Mouse (Mus musculus) C2C12 (cell line): ENCODE measurements at regions not wholly inside any gene's neighbourhood (a gene's known extent, or its start where the extent isn't known, plus 50 kb on each side); places are given as distances from the start of the nearest gene placed in this dataset.

ENCODE experiments used
- H3K27me3 ChIP-seq: one replicate; pipeline ENCODE4 v1.6.1; 2011; ENCODE audit not compliant: control insufficient read depth, insufficient read depth, insufficient read length
- H3K36me3 ChIP-seq: one replicate; pipeline ENCODE4 v1.6.1; 2011; ENCODE audit not compliant: control insufficient read depth, insufficient read depth
- H3K4me3 ChIP-seq: one replicate; pipeline ENCODE4 v1.5.1; 2011; ENCODE audit warnings: mild to moderate bottlenecking, control low read depth; ENCODE audit not compliant: poor library complexity, insufficient read depth, severe bottlenecking
- H3K79me2 ChIP-seq: one replicate; pipeline ENCODE4 v1.6.1; 2011; ENCODE audit not compliant: control insufficient read depth, insufficient read depth
- H3K79me3 ChIP-seq: one replicate; pipeline ENCODE4 v1.6.1; 2011; ENCODE audit warnings: low read depth, control low read depth
- H3ac ChIP-seq: one replicate; pipeline ENCODE3; 2011; ENCODE audit warnings: low read depth; ENCODE audit not compliant: control insufficient read depth, insufficient read length
- CEBPB ChIP-seq: IDR thresholded peaks from one replicate; pipeline ENCODE4 v1.6.1; 2011; ENCODE audit warnings: low read depth, mild to moderate bottlenecking, control low read depth, moderate library complexity
- CTCF ChIP-seq: IDR thresholded peaks from one replicate; pipeline ENCODE4 v1.5.1; 2011; ENCODE audit not compliant: control insufficient read depth, insufficient read depth, insufficient read length
- FOSL1 ChIP-seq: IDR thresholded peaks from one replicate; pipeline ENCODE4 v1.8.0; 2011; ENCODE audit warnings: mild to moderate bottlenecking, low read length; ENCODE audit not compliant: poor library complexity, insufficient read depth, severe bottlenecking
- MAX ChIP-seq: IDR thresholded peaks from one replicate; pipeline ENCODE4 v1.6.1; 2011; ENCODE audit warnings: mild to moderate bottlenecking, control low read depth
- MYOD1 ChIP-seq: IDR thresholded peaks from one replicate; pipeline ENCODE4 v1.6.1; 2011; ENCODE audit warnings: low read depth; ENCODE audit not compliant: control insufficient read depth, insufficient read length
- MYOG ChIP-seq: IDR thresholded peaks from one replicate; pipeline ENCODE4 v1.6.1; 2011; ENCODE audit not compliant: control insufficient read depth, insufficient read length; ENCODE audit errors: extremely low read depth
- USF1 ChIP-seq: IDR thresholded peaks from one replicate; pipeline ENCODE4 v1.6.1; 2011; ENCODE audit warnings: low read depth, mild to moderate bottlenecking, control low read depth, moderate library complexity

- Histone ChIP-seq H3K79me2 (no peaks in the 10 kb centered on the region), H3K79me3 (no peaks in the 10 kb centered on the region), H3K36me3 (no peaks in the 10 kb centered on the region), H3K27me3 (no peaks in the 10 kb centered on the region), H3ac (no peak overlapping the region), H3K4me3 (no peak overlapping the region)
- no peak for TF ChIP-seq MAX
- TF ChIP-seq USF1 = no peak
- no peak for TF ChIP-seq FOSL1
- TF ChIP-seq CEBPB = no peak
- no peak for TF ChIP-seq MYOD1
- TF ChIP-seq CTCF = no peak
- no peak for TF ChIP-seq MYOG
Observed at GRCm38 (mm10) chr1:57573829-57574228, 166.9 kb upstream of the Tyw5 start.

DNA sequence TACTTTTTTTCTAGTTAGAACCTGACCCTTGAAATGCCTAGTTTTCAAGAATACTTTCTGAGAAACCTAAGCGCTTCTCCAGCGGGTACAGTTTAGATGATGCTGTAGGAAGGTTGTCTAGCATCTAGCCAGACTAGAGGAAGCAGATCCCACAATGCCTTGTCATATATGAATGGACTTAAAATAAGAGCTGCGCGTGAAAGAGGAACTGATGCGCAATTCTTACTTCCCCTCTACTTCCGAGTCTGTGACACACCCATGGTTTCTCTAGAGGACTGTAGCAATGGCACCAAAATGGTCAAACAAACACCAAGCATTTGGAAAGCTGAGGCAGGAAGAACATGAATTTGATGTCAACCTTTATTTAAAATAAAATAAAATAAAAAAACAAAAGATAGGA, 167.6 kb upstream of the Tyw5 start:
- H3K4me3 ChIP-seq = no peak overlapping the region
- no peaks in the 10 kb centered on the region for H3K27me3 ChIP-seq
- H3K79me2 ChIP-seq = no peaks in the 10 kb centered on the region
- H3ac ChIP-seq = no peak overlapping the region
- H3K79me3 ChIP-seq = no peaks in the 10 kb centered on the region
- no peak for TF ChIP-seq MYOD1
- no peak for TF ChIP-seq CTCF
- TF ChIP-seq CEBPB = no peak
- TF ChIP-seq USF1 = no peak
- TF ChIP-seq MAX = no peak
- H3K36me3 ChIP-seq = no peaks in the 10 kb centered on the region

DNA sequence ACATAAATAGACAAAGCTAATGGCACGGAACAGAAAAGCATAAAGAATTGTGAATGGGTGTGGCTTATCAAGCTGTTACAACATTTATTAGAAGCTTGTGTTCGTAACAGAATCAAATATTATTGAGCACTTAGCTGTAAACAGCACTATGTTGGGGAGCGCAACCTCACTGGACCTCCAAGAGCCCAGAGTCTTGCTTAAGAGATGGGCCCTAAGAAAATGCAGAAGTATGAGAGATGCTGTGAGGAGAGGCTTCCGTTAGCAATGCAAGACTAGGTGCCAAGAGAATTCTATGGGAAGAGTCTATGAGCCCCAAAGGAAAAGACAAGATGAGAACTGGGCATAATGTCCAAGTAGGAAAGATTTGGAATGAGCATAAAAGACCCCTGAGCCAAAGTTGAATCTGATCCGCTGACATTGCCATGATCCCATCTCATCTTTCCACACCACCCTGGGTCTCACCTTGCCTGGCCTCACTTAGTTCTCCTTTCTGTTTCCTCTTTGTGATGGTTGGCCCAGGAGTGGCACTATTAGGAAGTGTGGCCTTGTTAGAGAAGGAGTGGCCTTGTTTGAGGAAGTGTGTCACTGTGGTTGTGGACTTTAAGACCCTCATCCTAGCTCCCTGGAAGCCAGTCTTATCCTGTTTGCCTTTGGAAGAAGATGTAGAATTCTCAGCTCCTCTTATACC, 169.3 kb upstream of the Tyw5 start:
- Histone ChIP-seq H3ac (no peak overlapping the region), H3K36me3 (no peaks in the 10 kb centered on the region)

DNA sequence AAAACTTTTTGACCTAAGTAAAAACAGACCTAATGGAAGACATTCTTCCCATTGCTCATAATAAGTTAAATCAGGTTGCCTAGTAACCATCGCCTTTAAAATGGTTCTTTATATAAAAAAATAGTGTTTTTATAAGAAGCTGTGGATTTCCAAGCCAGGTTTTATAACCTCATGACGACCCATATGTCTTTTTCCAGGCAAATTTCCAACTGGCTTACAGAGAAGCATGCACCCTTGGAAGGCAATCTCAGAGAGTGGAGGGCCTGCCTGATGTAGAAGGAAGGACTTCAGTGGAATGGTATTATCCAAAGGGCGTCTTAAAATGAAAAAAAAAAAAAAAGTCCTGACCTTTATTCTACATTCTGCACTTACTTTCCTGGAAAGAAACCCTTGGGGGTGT, 172.2 kb upstream of the Tyw5 start:
- TF ChIP-seq FOSL1 (no peak), MYOG (no peak), CTCF (no peak), USF1 (no peak), CEBPB (no peak), MAX (no peak), MYOD1 (no peak)
- Histone ChIP-seq H3K36me3 (no peaks in the 10 kb centered on the region), H3ac (no peak overlapping the region), H3K4me3 (no peak overlapping the region), H3K79me2 (no peaks in the 10 kb centered on the region), H3K27me3 (no peaks in the 10 kb centered on the region), H3K79me3 (no peaks in the 10 kb centered on the region)

More for the DNA sequence above, 169.3 kb upstream of the Tyw5 start:
- H3K79me3 ChIP-seq = no peaks in the 10 kb centered on the region
- TF ChIP-seq MYOD1 (no peak), FOSL1 (no peak), MYOG (no peak), USF1 (no peak), MAX (no peak), CTCF (no peak), CEBPB (no peak)
- H3K79me2 ChIP-seq = no peaks in the 10 kb centered on the region
- H3K27me3 ChIP-seq = no peaks in the 10 kb centered on the region
- no peak overlapping the region for H3K4me3 ChIP-seq

DNA sequence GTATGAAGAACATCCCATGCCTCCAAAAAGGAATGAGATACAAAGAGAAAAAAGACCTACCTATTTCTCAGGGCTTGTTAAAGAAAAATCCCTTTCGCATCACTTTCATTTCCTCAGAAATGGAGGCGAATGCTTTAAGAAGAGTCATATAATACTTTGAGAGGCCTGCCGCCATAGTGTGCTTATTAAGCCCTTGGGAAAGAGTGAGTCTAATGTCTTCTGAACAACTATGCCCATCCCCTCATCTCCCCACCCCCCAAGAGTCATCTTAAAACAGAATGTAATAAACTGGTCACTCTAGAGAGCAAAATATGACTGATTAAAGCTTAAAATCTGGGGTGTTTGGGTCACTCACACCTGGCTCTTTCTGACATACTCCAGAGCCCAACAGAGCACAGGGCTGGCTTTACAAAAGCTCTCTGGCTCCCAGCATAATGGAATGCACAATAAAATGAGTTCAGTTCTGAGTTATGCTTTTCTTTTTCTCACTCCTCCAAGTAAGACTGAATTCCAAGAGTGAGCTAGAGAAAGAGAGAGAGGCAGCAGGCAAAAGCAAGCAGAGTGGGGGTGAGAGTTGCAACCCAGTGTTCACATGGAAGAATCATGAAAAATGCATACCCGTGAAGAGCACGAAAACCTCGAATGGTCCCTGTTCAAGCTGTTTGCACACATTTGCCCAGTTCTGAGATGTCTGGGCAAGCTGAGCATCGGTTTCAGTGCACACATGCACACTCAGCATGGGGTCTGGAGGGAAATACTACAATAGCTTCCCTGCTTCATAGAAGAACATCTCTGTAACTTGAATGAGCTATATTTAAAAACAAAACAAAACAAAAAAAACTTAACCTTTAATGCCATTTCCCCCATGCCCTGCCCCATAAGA, 180.0 kb upstream of the Spats2l start:
- H3K27me3 ChIP-seq = no peaks in the 10 kb centered on the region
- no peaks in the 10 kb centered on the region for H3K79me3 ChIP-seq
- H3K36me3 ChIP-seq = no peaks in the 10 kb centered on the region
- H3K4me3 ChIP-seq = no peak overlapping the region
- no peak for TF ChIP-seq USF1
- no peak for TF ChIP-seq CEBPB
- TF ChIP-seq CTCF = no peak
- TF ChIP-seq FOSL1 = no peak
- no peak for TF ChIP-seq MAX
- no peak for TF ChIP-seq MYOD1
- no peak for TF ChIP-seq MYOG
- H3ac ChIP-seq = no peak overlapping the region
- H3K79me2 ChIP-seq = no peaks in the 10 kb centered on the region
